Mouse (Mus musculus) heart, adult 2 months (tissue): ENCODE measurements around the gene Smim8. TPM values are rescaled to one million over a fixed set of nuclear protein-coding genes. Genes with fewer than 3 reads are reported as not detected.
"Not testable (repeated sequence)": the region's sequence is repeated elsewhere in the genome, so short reads cannot be mapped to it uniquely, and the experiment has no call there.

Experiments
- DNase-seq, 2 experiments: peaks; one replicate each; pipeline ENCODE4 v3.0.0; 2021
- H3K27ac ChIP-seq: fragments of 200-600 bp; 2 replicates; pipeline ENCODE4 v1.8.1; 2022
- H3K27me3 ChIP-seq: fragments of 200-500 bp; 2 replicates; pipeline ENCODE4 v1.6.1; 2012; ENCODE audit warnings: mild to moderate bottlenecking, low read length, inconsistent platforms, mixed read lengths; ENCODE audit not compliant: control insufficient read depth, insufficient read depth
- H3K36me3 ChIP-seq: fragments of 200-500 bp; 2 replicates; pipeline ENCODE4 v1.6.1; 2012; ENCODE audit warnings: low read length, inconsistent platforms; ENCODE audit not compliant: control insufficient read depth, insufficient read depth
- H3K4me1 ChIP-seq: fragments of 200-500 bp; 2 replicates; pipeline ENCODE4 v1.6.1; 2011; ENCODE audit warnings: low read length; ENCODE audit not compliant: control insufficient read depth, insufficient read depth
- H3K4me3 ChIP-seq: fragments of 200-600 bp; 2 replicates; pipeline ENCODE4 v1.8.1; 2022
- H3K79me2 ChIP-seq: fragments of 200-500 bp; replicated peaks from 2 replicates; pipeline ENCODE4 v1.6.1; 2012; ENCODE audit warnings: mild to moderate bottlenecking, inconsistent platforms, low read length, moderate library complexity, mixed read lengths; ENCODE audit not compliant: control insufficient read depth, insufficient read depth
- H3K9ac ChIP-seq: fragments of 200-500 bp; 2 replicates; pipeline ENCODE4 v1.6.1; 2012; ENCODE audit warnings: low read depth, mild to moderate bottlenecking, control low read depth, inconsistent platforms, low read length, mixed read lengths
- CTCF ChIP-seq: fragments of 200-600 bp; IDR thresholded peaks from 2 replicates; pipeline ENCODE4 v1.8.1; 2022; ENCODE audit warnings: antibody characterized with exemption, mild to moderate bottlenecking, moderate library complexity
- EP300 ChIP-seq: fragments of 200-500 bp; IDR thresholded peaks from 2 replicates; pipeline ENCODE4 v1.6.1; 2011; ENCODE audit warnings: low read depth, low read length, control low read depth; ENCODE audit not compliant: insufficient read depth
- POLR2A ChIP-seq: fragments of 200-500 bp; IDR thresholded peaks from 2 replicates; pipeline ENCODE4 v1.6.1; 2011; ENCODE audit warnings: mild to moderate bottlenecking, low read depth, low read length, control low read depth; ENCODE audit not compliant: insufficient read depth
- WGBS: fragments of 180-500 bp; shearing (Covaris S2); methylation state at CpG from one replicate; pipeline ENCODE4 v1.1.7; 2018; 5-methylcytosine and 5-hydroxymethylcytosine counted together
- intact Hi-C: fragments of 180-260 bp; cut with DNase I; formaldehyde crosslinking; loops from one replicate; pipeline ENCODE4 v1.15.1; 2025
- polyA plus RNA-seq: library from polyadenylated mRNA; depleted of rRNA; stranded (reverse); fragments of >200 nt; gene quantifications from 2 replicates; pipeline ENCODE4 v1.2.3, GENCODE M21; 2012
- total RNA-seq, 2 experiments: library from RNA; stranded (reverse); gene quantifications; 2 replicates each; pipeline ENCODE4 v1.2.3; 2021

Smim8 gene
- total and polyA plus RNA-seq, 3 experiments, result 19.1 to 66.6 (median 54.6) TPM

GRCm38 (mm10) chr4:34771652-34772371, 6.4 kb downstream of the Smim8 start:
- Histone ChIP-seq H3K36me3 (no peaks in the 10 kb centered on the region), H3K79me2 (no peaks in the 10 kb centered on the region), H3K9ac (no peak overlapping the region), H3K4me1 (no peaks in the 10 kb centered on the region), H3K4me3 (no peak overlapping the region), H3K27me3 (no peaks in the 10 kb centered on the region), H3K27ac (no peak overlapping the region)
- no peak for TF ChIP-seq POLR2A
- no peak for TF ChIP-seq EP300
- no peak for TF ChIP-seq CTCF
- no peak for DNase-seq
- 36% methylated on average over 8 of the region's 8 CpGs for WGBS
- intact Hi-C loops, result no loop called here

- Histone ChIP-seq H3K79me2 (no peaks in the 10 kb centered on the region), H3K36me3 (no peaks in the 10 kb centered on the region), H3K27me3 (no peaks in the 10 kb centered on the region), H3K9ac (no peak within 1 kb of the TSS), H3K27ac (no peak within 1 kb of the TSS), H3K4me3 (no peak within 1 kb of the TSS), H3K4me1 (no peaks in the 10 kb centered on the region)
- 68% methylated on average over 1 of the region's 1 CpGs for WGBS
- TF ChIP-seq POLR2A (no peak), EP300 (no peak), CTCF (no peak)
- intact Hi-C loops, result no loop called here
- DNase-seq, result no peak
Measured at GRCm38 (mm10) chr4:34756163-34756562, 22.1 kb downstream of the Smim8 start, which contains the start of gene Gm136. Gm136 (minus strand) TSS chr4:34756263.

GRCm38 (mm10) chr4:34749236-34749635, 29.0 kb downstream of the Smim8 start:
- Histone ChIP-seq H3K79me2 (no peaks in the 10 kb centered on the region), H3K9ac (no peak overlapping the region), H3K4me1 (no peaks in the 10 kb centered on the region; the same call in 1 of the 2 replicates), H3K27me3 (no peaks in the 10 kb centered on the region), H3K4me3 (no peak overlapping the region), H3K36me3 (peaks cover 2% of the 10 kb centered on the region; the same call in 1 of the 2 replicates), H3K27ac (no peak overlapping the region)
- TF ChIP-seq EP300, result no peak
- no peak for TF ChIP-seq CTCF
- TF ChIP-seq POLR2A, result no peak
- intact Hi-C loops, result no loop called here
- DNase-seq, result no peak
- WGBS, result 22% methylated on average over 6 of the region's 6 CpGs

- Histone ChIP-seq H3K9ac (no peak overlapping the region), H3K4me1 (no peaks in the 10 kb centered on the region; the same call in 1 of the 2 replicates), H3K27me3 (no peaks in the 10 kb centered on the region), H3K36me3 (no peaks in the 10 kb centered on the region), H3K79me2 (no peaks in the 10 kb centered on the region), H3K4me3 (no peak overlapping the region), H3K27ac (no peak overlapping the region)
- WGBS, result 70% methylated on average over 3 of the region's 3 CpGs
- intact Hi-C loops, result loop anchor here (5.0 kb wide), 1 partner anchor 43 kb away; the partner anchor contains the start of gene Smim8
- DNase-seq, result no peak
- no peak for TF ChIP-seq CTCF
Measured at GRCm38 (mm10) chr4:34734461-34734860, 43.8 kb downstream of the Smim8 start.

GRCm38 (mm10) chr4:34733415-34733814, 44.8 kb downstream of the Smim8 start:
- 24% methylated on average over 2 of the region's 2 CpGs for WGBS
- H3K4me3 ChIP-seq, H3K27ac ChIP-seq, H3K79me2 ChIP-seq, DNase-seq, H3K4me1 ChIP-seq, H3K27me3 ChIP-seq, H3K36me3 ChIP-seq, H3K9ac ChIP-seq: not testable (repeated sequence)
- intact Hi-C loops, result loop anchor here (5.0 kb wide), 1 partner anchor 44 kb away; the partner anchor contains the start of gene Smim8
- TF ChIP-seq CTCF, result peak; percentile 42

GRCm38 (mm10) chr4:34729851-34730341, 48.3 kb downstream of the Smim8 start, which contains the start of gene Cfap206:
Cfap206 (minus strand) TSS chr4:34730206.
- TF ChIP-seq EP300, result no peak
- TF ChIP-seq CTCF, result no peak
- no peak for TF ChIP-seq POLR2A
- DNase-seq, result peak; percentile 60 to 63
- peak within 1 kb of the TSS; percentile 44 for H3K4me3 ChIP-seq
- no peak within 1 kb of the TSS for H3K27ac ChIP-seq
- H3K27me3 ChIP-seq, result no peaks in the 10 kb centered on the region
- no peaks in the 10 kb centered on the region for H3K36me3 ChIP-seq
- no peak within 1 kb of the TSS for H3K9ac ChIP-seq
- H3K79me2 ChIP-seq, result no peaks in the 10 kb centered on the region
- WGBS, result 1% methylated on average over 38 of the region's 38 CpGs
- no peaks in the 10 kb centered on the region; the same call in 1 of the 2 replicates for H3K4me1 ChIP-seq
- intact Hi-C loops, result loop anchor here (5.0 kb wide), 1 partner anchor 47 kb away; the partner anchor contains the start of gene Smim8

GRCm38 (mm10) chr4:34725710-34726109, 52.5 kb downstream of the Smim8 start:
- DNase-seq, H3K36me3 ChIP-seq, H3K79me2 ChIP-seq, H3K4me1 ChIP-seq, H3K27me3 ChIP-seq, H3K27ac ChIP-seq, H3K4me3 ChIP-seq, intact Hi-C loops, H3K9ac ChIP-seq: not testable (repeated sequence)
- 84% methylated on average over 3 of the region's 3 CpGs for WGBS
